Mouse (Mus musculus) CD4-positive helper T cell, adult 2 months (primary cell): ENCODE measurements around the gene Slc5a6.

Source experiments
- DNase-seq: peaks from one replicate; pipeline ENCODE4 v3.0.0-alpha.2; 2012; ENCODE audit warnings: low read depth, missing footprints, low spot score

Gene Slc5a6

GRCm38 (mm10) chr5:31000993-31001392 lies 47.7 kb downstream of the Slc5a6 start:
- DNase-seq, result no peak

- DNase-seq, result no peak
These were observed 48.6 kb downstream of the Slc5a6 start for GRCm38 (mm10) chr5:31000122-31000521.

GRCm38 (mm10) chr5:30999324-30999723 lies 49.4 kb downstream of the Slc5a6 start:
- DNase-seq, result no peak

- DNase-seq, result peak; percentile 69
These were observed 50.4 kb downstream of the Slc5a6 start for GRCm38 (mm10) chr5:30998306-30998705.

GRCm38 (mm10) chr5:30994910-30995635 lies 53.7 kb downstream of the Slc5a6 start:
- no peak for DNase-seq

- no peak for DNase-seq
These were observed 54.6 kb downstream of the Slc5a6 start for GRCm38 (mm10) chr5:30994074-30994473.

GRCm38 (mm10) chr5:30992980-30993676 lies 55.6 kb downstream of the Slc5a6 start:
- no peak for DNase-seq
